Mouse (Mus musculus): ENCODE measurements around the gene Mymx.

- TF ChIP-seq CTCF (IDR thresholded peaks at IDR 0.05; ENCODE audit: borderline replicate concordance, insufficient read depth, low read length) (no peak), POLR2A (IDR thresholded peaks at IDR 0.05; ENCODE audit: low read depth, low read length) (no peak)
These were observed 9.1 kb downstream of the Mymx start for GRCm38 (mm10) chr17:45592606-45593431.
